Mouse (Mus musculus): ENCODE measurements around the gene Aff3. TPM values are rescaled to one million over a fixed set of nuclear protein-coding genes. Genes with fewer than 3 reads are reported as not detected.

The Aff3 gene
- total and polyA plus RNA-seq, 3 experiments, result 1.4 to 3.1 (median 2.4) TPM

DNA sequence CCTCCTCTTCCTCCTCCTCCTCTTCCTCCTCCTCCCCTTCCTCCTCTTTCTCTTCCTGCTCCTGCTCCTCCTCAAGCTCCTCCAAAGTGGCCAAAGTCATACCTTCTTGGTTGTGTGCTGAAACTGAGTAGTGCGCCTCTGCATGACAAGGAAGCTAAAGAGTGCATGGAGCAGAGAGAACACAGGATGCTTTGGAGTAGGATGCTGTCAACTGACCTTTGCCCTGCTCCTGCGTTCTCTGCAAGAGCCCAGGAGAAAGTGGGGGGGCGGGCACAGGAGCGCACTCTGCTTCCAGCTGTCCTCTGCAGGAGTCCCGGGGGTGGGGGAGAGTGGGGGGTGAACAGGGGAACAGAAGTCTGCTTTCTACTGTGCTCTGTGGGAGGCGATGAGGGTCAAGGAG is 167.2 kb downstream of the Aff3 start:
- 66% methylated on average over 6 of the region's 6 CpGs for WGBS
- H3K4me1 ChIP-seq (ENCODE audit: control insufficient read depth, insufficient read depth, low read length), result no peaks in the 10 kb centered on the region

DNA sequence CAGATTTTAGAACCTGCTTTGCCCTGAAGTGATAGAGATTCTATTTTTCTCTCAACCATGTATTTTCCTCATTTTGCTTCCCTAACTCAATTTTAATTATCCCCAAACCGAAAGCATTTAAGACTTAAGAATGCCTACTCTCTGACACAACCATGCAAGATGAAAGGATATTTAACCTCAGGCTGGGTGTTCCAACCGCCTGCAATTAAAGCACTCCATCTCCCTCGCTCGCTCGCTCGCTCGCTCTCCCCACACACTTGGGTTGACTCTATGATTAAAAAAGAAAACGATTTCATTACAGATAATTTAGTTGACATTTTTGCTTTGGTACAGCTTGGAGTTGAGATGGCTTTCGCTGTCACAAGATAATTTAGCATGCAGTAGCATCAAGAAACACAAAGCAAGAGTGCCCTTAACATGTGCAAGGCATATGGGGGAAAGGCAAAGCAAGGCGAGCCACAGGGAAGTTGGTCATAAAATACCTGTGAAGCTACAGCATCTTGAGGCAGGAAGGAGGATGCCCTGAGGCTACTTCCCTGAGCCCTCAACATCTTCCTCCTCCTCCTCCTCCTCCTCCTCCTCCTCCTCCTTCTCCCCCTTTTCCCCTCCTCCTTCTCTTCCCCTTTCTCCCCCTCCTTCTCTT is 167.7 kb downstream of the Aff3 start:
- WGBS, result 93% methylated on average over 10 of the region's 10 CpGs
- no peaks in the 10 kb centered on the region for H3K79me2 ChIP-seq (replicated peaks; ENCODE audit: control insufficient read depth, insufficient read depth, low read length)
- H3K9ac ChIP-seq (ENCODE audit: low read depth, low read length), result no peak overlapping the region
- intact Hi-C loops (cut with DNase I), result no loop called here
- no peaks in the 10 kb centered on the region for H3K27me3 ChIP-seq (ENCODE audit: control insufficient read depth, insufficient read depth, low read length)
- no peaks in the 10 kb centered on the region for H3K4me1 ChIP-seq (ENCODE audit: control insufficient read depth, insufficient read depth, low read length)
- no peak for DNase-seq
- no peak overlapping the region for H3K27ac ChIP-seq
- H3K36me3 ChIP-seq (ENCODE audit: control insufficient read depth, insufficient read depth, low read length), result no peaks in the 10 kb centered on the region
- TF ChIP-seq EP300 (IDR thresholded peaks at IDR 0.05; ENCODE audit: insufficient read depth, low read depth, low read length) (no peak), CTCF (IDR thresholded peaks at IDR 0.05) (no peak), POLR2A (IDR thresholded peaks at IDR 0.05; ENCODE audit: insufficient read depth, low read depth, low read length) (no peak)
- no peak overlapping the region for H3K4me3 ChIP-seq

More for the DNA sequence above, 167.2 kb downstream of the Aff3 start:
- H3K79me2 ChIP-seq (replicated peaks; ENCODE audit: control insufficient read depth, insufficient read depth, low read length), result no peaks in the 10 kb centered on the region
- H3K27ac ChIP-seq, result no peak overlapping the region
- no peak for DNase-seq
- H3K27me3 ChIP-seq (ENCODE audit: control insufficient read depth, insufficient read depth, low read length), result no peaks in the 10 kb centered on the region
- no peaks in the 10 kb centered on the region for H3K36me3 ChIP-seq (ENCODE audit: control insufficient read depth, insufficient read depth, low read length)
- no peak overlapping the region for H3K9ac ChIP-seq (ENCODE audit: low read depth, low read length)
- H3K4me3 ChIP-seq, result no peak overlapping the region
- intact Hi-C loops (cut with DNase I), result no loop called here
- TF ChIP-seq POLR2A (IDR thresholded peaks at IDR 0.05; ENCODE audit: insufficient read depth, low read depth, low read length), result no peak
- TF ChIP-seq EP300 (IDR thresholded peaks at IDR 0.05; ENCODE audit: insufficient read depth, low read depth, low read length), result no peak
- no peak for TF ChIP-seq CTCF (IDR thresholded peaks at IDR 0.05)

DNA sequence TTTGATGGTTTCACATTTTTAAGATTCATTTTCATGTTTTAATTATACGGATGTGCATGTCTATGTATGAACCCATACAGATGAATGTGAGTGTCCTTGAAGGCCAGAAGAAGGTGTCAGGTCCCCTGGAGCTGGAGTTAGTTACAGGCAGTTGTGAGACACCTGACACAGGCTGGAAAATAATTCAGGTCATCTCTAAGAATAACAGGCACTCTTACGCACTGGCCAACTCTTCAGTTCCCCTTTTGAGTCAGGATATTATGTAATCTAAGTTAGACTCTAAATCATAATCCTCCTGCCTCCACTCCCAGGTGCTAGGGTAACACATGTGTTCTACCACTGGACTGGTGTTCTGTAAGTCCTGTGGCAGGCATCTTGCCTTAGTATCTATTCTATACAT is 169.5 kb downstream of the Aff3 start:
- intact Hi-C loops (cut with DNase I), result no loop called here
- Histone ChIP-seq H3K27me3 (ENCODE audit: control insufficient read depth, insufficient read depth, low read length) (no peaks in the 10 kb centered on the region), H3K4me1 (ENCODE audit: control insufficient read depth, insufficient read depth, low read length) (no peaks in the 10 kb centered on the region), H3K9ac (ENCODE audit: low read depth, low read length) (no peak overlapping the region), H3K27ac (no peak overlapping the region), H3K4me3 (no peak overlapping the region), H3K79me2 (replicated peaks; ENCODE audit: control insufficient read depth, insufficient read depth, low read length) (no peaks in the 10 kb centered on the region), H3K36me3 (ENCODE audit: control insufficient read depth, insufficient read depth, low read length) (no peaks in the 10 kb centered on the region)
- 81% methylated on average over 2 of the region's 2 CpGs for WGBS
- DNase-seq, result no peak
- TF ChIP-seq EP300 (IDR thresholded peaks at IDR 0.05; ENCODE audit: insufficient read depth, low read depth, low read length) (no peak), CTCF (IDR thresholded peaks at IDR 0.05) (no peak)

DNA sequence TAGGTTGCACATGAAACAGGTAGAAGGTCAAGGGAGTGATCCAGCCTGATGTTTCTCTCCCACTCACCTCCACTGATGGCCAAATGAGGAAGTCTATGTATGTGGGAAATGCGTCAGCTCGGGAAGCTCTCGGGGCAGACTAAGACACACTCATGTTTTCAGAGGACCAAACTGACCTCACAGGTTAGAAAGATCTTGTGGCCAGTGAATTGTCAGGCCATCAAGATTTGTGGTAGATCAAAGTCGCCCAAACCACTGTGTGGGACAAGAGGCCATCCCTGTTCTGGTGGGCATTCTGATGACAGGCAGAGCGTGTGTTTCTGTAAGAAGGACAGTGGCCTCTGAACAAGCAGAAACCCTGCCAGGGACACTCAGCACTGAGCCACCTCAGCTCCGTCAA is 175.0 kb downstream of the Aff3 start:
- no peaks in the 10 kb centered on the region for H3K36me3 ChIP-seq (ENCODE audit: control insufficient read depth, insufficient read depth, low read length)
- no peaks in the 10 kb centered on the region for H3K79me2 ChIP-seq (replicated peaks; ENCODE audit: control insufficient read depth, insufficient read depth, low read length)
- H3K27me3 ChIP-seq (ENCODE audit: control insufficient read depth, insufficient read depth, low read length), result no peaks in the 10 kb centered on the region
- H3K4me1 ChIP-seq (ENCODE audit: control insufficient read depth, insufficient read depth, low read length), result no peaks in the 10 kb centered on the region
- no peak for TF ChIP-seq CTCF (IDR thresholded peaks at IDR 0.05)
- TF ChIP-seq POLR2A (IDR thresholded peaks at IDR 0.05; ENCODE audit: insufficient read depth, low read depth, low read length), result no peak
- no peak for TF ChIP-seq EP300 (IDR thresholded peaks at IDR 0.05; ENCODE audit: insufficient read depth, low read depth, low read length)
- H3K9ac ChIP-seq (ENCODE audit: low read depth, low read length), result no peak overlapping the region
- H3K27ac ChIP-seq, result no peak overlapping the region
- no peak for DNase-seq
- intact Hi-C loops (cut with DNase I), result no loop called here
- no peak overlapping the region for H3K4me3 ChIP-seq
- 87% methylated on average over 6 of the region's 6 CpGs for WGBS

DNA sequence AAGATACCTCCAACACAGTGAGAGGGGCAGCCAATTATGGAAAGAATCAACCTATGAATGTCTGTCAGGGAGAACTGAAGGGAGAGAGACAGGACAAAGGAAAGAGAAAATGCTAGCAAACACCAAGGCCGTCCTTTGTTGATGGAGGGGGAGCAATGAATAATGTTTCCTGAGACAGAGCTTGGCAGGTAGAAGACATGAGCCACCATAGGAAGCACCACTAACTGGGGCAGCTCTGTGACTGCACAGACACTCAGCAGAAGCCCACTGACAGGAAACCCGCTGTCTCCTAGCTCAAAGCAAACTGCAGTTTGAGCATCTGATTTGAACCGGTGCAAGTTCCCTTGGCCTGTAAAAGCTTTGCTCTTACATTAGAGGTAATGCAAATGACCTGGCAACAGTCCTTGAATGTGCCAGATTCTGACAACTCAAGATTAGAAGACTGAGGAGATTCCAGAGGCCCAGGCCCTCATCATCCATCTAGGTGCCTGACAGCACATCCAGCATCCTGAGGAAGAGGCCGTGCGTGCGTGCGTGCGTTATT is 176.0 kb downstream of the Aff3 start:
- no peak overlapping the region for H3K4me3 ChIP-seq
- intact Hi-C loops (cut with DNase I), result no loop called here
- WGBS, result 56% methylated on average over 8 of the region's 8 CpGs
- no peak overlapping the region for H3K9ac ChIP-seq (ENCODE audit: low read depth, low read length)
- no peaks in the 10 kb centered on the region for H3K4me1 ChIP-seq (ENCODE audit: control insufficient read depth, insufficient read depth, low read length)
- H3K27ac ChIP-seq, result no peak overlapping the region
- no peaks in the 10 kb centered on the region for H3K79me2 ChIP-seq (replicated peaks; ENCODE audit: control insufficient read depth, insufficient read depth, low read length)
- H3K27me3 ChIP-seq (ENCODE audit: control insufficient read depth, insufficient read depth, low read length), result no peaks in the 10 kb centered on the region
- DNase-seq, result no peak
- TF ChIP-seq CTCF (IDR thresholded peaks at IDR 0.05) (no peak), EP300 (IDR thresholded peaks at IDR 0.05; ENCODE audit: insufficient read depth, low read depth, low read length) (no peak), POLR2A (IDR thresholded peaks at IDR 0.05; ENCODE audit: insufficient read depth, low read depth, low read length) (no peak)
- H3K36me3 ChIP-seq (ENCODE audit: control insufficient read depth, insufficient read depth, low read length), result no peaks in the 10 kb centered on the region

DNA sequence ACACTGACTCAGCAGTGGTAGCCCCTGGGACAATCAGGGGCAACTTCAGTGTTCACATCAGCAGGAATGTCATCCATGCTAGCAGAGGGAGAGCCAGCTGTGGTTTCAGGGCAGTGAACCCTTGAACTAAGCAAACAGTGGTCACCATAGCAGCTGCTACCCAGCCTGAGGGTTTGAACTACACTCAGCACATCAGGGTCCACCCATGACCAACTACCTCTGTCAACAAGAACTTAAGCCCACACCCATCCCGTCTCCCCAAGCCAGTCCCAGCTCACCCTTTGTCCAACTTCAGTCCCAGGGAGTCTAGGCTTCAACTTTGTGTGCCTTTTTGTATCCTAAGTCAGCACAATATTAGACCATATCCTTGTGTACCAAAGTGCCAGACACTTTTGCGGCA is 176.9 kb downstream of the Aff3 start:
- Histone ChIP-seq H3K4me1 (ENCODE audit: control insufficient read depth, insufficient read depth, low read length) (no peaks in the 10 kb centered on the region), H3K4me3 (no peak overlapping the region), H3K36me3 (ENCODE audit: control insufficient read depth, insufficient read depth, low read length) (no peaks in the 10 kb centered on the region), H3K27ac (no peak overlapping the region), H3K27me3 (ENCODE audit: control insufficient read depth, insufficient read depth, low read length) (no peaks in the 10 kb centered on the region), H3K9ac (ENCODE audit: low read depth, low read length) (no peak overlapping the region), H3K79me2 (replicated peaks; ENCODE audit: control insufficient read depth, insufficient read depth, low read length) (no peaks in the 10 kb centered on the region)
- TF ChIP-seq CTCF (IDR thresholded peaks at IDR 0.05), result no peak
- no peak for TF ChIP-seq EP300 (IDR thresholded peaks at IDR 0.05; ENCODE audit: insufficient read depth, low read depth, low read length)
- no peak for TF ChIP-seq POLR2A (IDR thresholded peaks at IDR 0.05; ENCODE audit: insufficient read depth, low read depth, low read length)
- WGBS, result 96% methylated on average over 2 of the region's 2 CpGs
- intact Hi-C loops (cut with DNase I), result no loop called here
- DNase-seq, result no peak
